Mouse (Mus musculus) E14TG2a.4 (cell line): ENCODE measurements around the gene Pdzd3.

ENCODE experiments used
- CTCF ChIP-seq: conservative IDR thresholded peaks from 2 replicates; pipeline ENCODE4 v1.5.1; 2014; ENCODE audit warnings: low read length
- POU5F1 ChIP-seq: IDR thresholded peaks from 2 replicates; pipeline ENCODE4 v1.6.1; 2014; ENCODE audit warnings: low read length, borderline replicate concordance

DNA sequence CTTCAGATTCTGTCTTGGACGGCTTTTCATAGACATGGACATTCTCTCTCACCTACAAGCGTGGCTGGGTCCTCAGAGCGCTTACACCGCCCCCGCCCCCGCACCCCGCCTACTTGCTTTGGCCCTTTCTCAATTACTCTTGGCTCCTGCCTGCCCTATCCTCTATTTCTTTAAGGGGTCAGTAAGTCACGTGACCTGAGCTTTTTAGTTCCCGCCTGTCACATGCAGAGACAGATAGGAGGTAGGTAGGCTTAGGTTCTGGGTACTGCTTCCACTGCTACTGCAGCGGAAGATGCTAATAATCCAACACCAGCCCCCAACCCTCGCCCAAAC lies 37.7 kb upstream of the Pdzd3 start:
- no peak for TF ChIP-seq CTCF
- no peak for TF ChIP-seq POU5F1
